Mouse (Mus musculus): ENCODE measurements around the gene Prune1. TPM values are rescaled to one million over a fixed set of nuclear protein-coding genes. Genes with fewer than 3 reads are reported as not detected.
A peak's percentile ranks its signal among the peaks of the same experiment; 100 is the strongest.
"Not testable (repeated sequence)": the region's sequence is repeated elsewhere in the genome, so short reads cannot be mapped to it uniquely, and the experiment has no call there.

Gene Prune1
- total RNA-seq, 1 experiment from 2014 or later = 8.1 TPM

GRCm38 (mm10) chr3:95229781-95230494, 51.9 kb downstream of the Prune1 start:
- peak; percentile 57 for ATAC-seq (replicated peaks; ENCODE audit: insufficient number of reproducible peaks, low FRiP score, low TSS enrichment, poor library complexity, severe bottlenecking)

DNA sequence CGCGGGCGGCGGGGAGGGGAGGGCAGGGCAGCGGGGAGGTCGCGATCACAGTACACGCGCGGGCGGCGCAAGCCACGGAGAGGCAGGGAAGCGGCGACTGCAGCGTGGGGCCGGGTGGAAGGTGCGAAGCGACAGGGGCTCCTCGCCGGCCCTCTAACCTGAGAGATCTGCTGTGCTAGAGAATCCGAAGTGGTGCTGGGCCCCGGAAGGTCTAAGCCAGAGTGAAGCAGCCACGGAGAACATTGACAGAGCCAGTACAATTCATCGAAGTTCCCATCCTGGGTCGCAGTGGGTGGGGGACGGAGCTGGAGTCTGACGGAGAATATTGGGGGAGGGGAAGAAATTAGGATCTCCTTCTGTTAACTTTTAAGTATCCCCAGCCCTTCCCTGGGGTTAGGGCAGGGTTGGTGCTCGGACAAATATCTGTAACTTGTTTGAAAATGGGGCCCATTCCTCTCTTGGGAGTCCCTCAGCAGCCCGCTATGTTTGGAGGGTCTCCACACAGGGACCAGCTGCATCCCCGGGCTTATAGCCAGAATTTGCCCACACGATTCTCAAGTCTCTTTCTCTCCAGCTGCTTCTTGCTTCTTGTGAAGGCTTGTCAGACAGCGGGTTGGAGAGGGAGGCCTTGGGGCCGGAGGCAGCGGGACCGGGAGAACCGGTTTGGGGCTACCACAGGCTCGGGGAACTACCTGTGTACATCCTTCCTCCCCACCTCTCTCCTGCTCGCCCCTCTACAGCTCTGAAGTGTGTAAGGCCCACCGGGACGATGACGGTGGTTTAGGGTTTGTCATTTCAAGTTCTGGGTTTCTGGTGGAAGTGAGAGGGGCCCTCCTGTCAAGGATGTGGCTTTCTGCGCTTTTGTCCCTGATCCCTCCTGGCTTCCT, 52.7 kb downstream of the Prune1 start:
- no peak for ATAC-seq (replicated peaks; ENCODE audit: insufficient number of reproducible peaks, low FRiP score, low TSS enrichment, poor library complexity, severe bottlenecking)

GRCm38 (mm10) chr3:95228148-95228893, 53.6 kb downstream of the Prune1 start, which contains the start of gene Cdc42se1:
Cdc42se1 (plus strand) TSS chr3:95228732.
- ATAC-seq (replicated peaks; ENCODE audit: insufficient number of reproducible peaks, low FRiP score, low TSS enrichment, poor library complexity, severe bottlenecking) = peak; percentile 61

GRCm38 (mm10) chr3:95227214-95227613, 54.7 kb downstream of the Prune1 start:
- no peak for ATAC-seq (replicated peaks; ENCODE audit: insufficient number of reproducible peaks, low FRiP score, low TSS enrichment, poor library complexity, severe bottlenecking)

DNA sequence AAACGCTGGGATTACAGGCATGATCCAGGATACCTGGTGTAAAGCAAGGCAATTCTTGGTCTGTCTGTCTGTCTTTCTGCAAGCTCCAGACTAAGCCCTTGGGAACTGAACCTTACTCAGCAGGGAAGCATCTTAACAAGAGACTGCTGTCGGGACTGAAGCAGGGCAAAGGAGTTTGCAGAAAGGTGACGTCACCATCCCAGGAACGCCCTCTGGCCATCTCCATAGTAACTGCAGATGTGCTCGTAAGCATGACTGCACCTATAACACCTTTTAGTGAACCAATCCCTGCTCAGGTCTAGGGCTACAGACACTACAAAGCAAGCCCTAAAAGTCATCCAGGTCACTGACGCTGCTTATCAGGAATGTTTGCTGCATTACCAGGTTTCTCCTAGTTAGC, 57.6 kb downstream of the Prune1 start:
- ATAC-seq (replicated peaks; ENCODE audit: insufficient number of reproducible peaks, low FRiP score, low TSS enrichment, poor library complexity, severe bottlenecking) = no peak

- no peak for ATAC-seq (replicated peaks; ENCODE audit: insufficient number of reproducible peaks, low FRiP score, low TSS enrichment, poor library complexity, severe bottlenecking)
Observed at GRCm38 (mm10) chr3:95223041-95223440, 58.8 kb downstream of the Prune1 start.

DNA sequence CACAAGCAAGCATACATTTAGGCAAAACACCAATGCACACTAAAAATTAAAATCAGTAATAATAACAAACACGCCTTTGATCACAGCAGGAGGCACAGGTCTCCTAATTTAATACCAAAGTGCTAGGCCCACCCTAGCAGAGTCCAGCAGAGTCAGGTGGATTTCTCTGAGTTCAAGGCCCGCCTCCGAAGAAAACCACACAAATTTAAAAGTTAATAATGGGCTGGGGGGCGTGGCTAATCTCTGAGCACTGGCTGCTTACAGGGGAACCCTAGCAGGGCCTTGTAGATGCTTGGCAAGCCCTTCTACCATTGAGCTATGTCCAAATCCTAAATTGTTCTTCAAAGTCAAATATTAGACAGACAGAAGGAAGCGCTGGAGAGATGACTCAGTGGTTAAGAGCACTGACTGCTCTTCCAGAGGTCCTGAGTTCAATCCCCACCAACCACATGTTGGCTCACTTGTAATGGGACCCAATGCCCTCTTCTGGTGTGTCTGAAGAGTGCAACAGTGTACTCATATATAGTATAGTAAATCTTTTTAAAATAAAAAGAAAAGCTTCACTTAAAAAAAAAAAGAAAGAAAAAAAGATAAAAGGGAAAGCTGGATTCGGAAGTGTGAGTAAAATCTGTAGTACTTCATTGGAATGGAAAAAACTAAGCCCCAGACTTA, 63.3 kb downstream of the Prune1 start:
- no peak for ATAC-seq (replicated peaks; ENCODE audit: insufficient number of reproducible peaks, low FRiP score, low TSS enrichment, poor library complexity, severe bottlenecking)

DNA sequence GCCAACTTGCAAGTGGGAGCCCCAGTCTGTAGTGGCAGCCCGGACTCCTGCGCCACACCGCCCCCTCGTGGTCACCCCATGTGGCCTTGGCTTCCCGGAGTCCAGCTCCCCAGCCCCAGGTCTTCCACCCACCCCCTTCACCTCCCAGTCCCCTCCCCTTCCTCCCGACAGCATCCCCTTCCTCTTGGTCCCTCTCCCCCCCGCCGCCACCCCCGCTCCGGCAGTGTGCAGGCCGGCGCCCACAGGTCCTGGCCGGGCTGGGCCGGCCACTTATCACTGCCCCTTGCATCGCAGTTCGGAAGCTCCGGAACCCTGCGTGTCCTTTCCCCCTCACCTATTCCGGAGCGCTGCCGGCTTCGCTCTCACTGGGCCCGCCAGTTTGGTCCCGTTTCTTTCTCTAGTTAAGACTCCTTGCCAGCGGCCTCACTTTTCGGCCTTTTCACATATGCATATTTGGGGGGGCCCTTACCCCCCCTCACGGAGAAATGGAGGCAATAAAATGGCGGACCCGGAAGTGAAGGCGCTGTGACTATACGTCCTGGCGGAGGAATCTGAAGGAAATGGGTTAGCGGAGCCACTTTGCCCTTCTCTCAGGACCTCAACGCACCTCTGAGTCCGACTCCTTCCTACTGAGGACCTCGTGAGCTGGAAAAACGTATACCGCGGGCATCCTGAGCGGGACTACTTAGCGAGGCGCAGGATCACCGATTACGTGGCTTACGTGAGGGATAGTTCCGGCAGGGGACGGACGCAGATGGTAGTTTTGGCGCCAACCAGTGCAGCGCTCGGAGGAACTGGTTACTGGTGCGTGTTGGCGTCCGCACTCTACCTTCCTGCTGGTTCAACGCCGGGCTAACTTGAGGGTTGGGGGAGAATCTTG, 64.4 kb downstream of the Prune1 start, which contains the start of gene Gabpb2:
TSS of gene Gabpb2 (minus strand) at position 662 of the 880 bp plus-strand sequence.
- ATAC-seq (replicated peaks; ENCODE audit: insufficient number of reproducible peaks, low FRiP score, low TSS enrichment, poor library complexity, severe bottlenecking) = peak; percentile 92

DNA sequence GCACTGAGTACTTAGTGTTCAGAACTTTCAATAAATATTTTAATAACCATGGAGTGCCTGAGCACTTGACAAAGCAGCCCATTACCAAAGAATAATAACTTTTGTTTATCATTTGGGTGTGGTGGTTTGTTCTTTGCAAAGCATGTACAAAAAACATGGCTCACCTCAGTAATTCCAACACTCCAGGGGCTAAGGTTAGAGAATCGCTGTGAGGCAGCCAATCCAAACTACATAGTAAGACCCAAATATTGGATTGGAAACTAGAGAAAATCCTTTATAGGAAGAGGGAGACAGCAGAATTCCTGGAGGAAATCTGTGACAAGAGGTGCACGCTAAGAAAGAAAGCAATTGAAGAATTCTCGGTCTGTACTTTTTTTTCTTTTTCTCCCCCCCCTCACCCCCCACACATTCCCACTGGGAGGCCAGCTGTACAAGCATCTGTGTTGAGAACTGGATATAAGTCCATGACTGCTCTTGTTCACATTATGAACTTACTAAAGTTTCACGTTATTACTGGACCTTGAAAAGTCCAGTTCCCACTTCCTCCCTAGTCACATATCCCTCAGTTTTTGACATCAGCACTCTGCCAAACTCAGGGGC, 65.1 kb downstream of the Prune1 start:
- no peak for ATAC-seq (replicated peaks; ENCODE audit: insufficient number of reproducible peaks, low FRiP score, low TSS enrichment, poor library complexity, severe bottlenecking)

DNA sequence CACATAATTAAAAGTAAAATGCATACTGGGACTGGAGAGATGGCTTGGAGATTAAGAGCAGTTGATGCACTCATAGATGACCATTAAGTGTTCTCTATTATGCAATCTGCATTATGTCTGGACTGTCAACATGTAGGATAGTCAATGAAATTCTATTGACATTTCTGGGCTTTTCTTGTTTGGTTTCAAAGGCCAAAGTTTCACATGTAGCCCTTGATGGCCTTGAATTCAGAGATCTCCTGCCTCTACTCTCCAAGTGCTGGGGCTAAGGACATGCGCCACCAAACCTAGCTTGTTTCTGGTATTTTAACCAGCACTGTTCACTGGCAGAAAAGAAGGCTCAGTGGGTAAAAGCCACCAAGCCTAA, 68.3 kb downstream of the Prune1 start:
- ATAC-seq (replicated peaks; ENCODE audit: insufficient number of reproducible peaks, low FRiP score, low TSS enrichment, poor library complexity, severe bottlenecking) = no peak

- ATAC-seq (replicated peaks; ENCODE audit: insufficient number of reproducible peaks, low FRiP score, low TSS enrichment, poor library complexity, severe bottlenecking) = not testable (repeated sequence)
Observed at GRCm38 (mm10) chr3:95212889-95213608, 68.8 kb downstream of the Prune1 start.

- no peak for ATAC-seq (replicated peaks; ENCODE audit: insufficient number of reproducible peaks, low FRiP score, low TSS enrichment, poor library complexity, severe bottlenecking)
Observed at GRCm38 (mm10) chr3:95210585-95210984, 71.3 kb downstream of the Prune1 start.

GRCm38 (mm10) chr3:95208286-95208685, 73.6 kb downstream of the Prune1 start:
- ATAC-seq (replicated peaks; ENCODE audit: insufficient number of reproducible peaks, low FRiP score, low TSS enrichment, poor library complexity, severe bottlenecking) = no peak

GRCm38 (mm10) chr3:95203880-95204279, 78.0 kb downstream of the Prune1 start:
- ATAC-seq (replicated peaks; ENCODE audit: insufficient number of reproducible peaks, low FRiP score, low TSS enrichment, poor library complexity, severe bottlenecking) = no peak

Data from monocyte, adult 5-6 weeks (primary cell).